Mouse (Mus musculus): Measurements from ENCODE around the gene Nrbp1.

The Nrbp1 gene

GRCm38 (mm10) chr5:31240637-31241521, at the start of gene Nrbp1, which contains the start of gene Gm9970:
TSS of gene Nrbp1 (plus strand) at chr5:31240864.
TSS of gene Gm9970 (minus strand) at chr5:31241232.
- DNase-seq (ENCODE audit: low read depth, low spot score) = peak; percentile 92

GRCm38 (mm10) chr5:31192045-31192938, 48.4 kb upstream of the Nrbp1 start:
- peak; percentile 46 for DNase-seq (ENCODE audit: low read depth, low spot score)

GRCm38 (mm10) chr5:31192939-31193630, 47.6 kb upstream of the Nrbp1 start, which contains the start of the genes Snx17 and Eif2b4:
TSS of gene Snx17 (plus strand) at chr5:31193227.
TSS of gene Eif2b4 (minus strand) at chr5:31193430.
- peak; percentile 96 for DNase-seq (ENCODE audit: low read depth, low spot score)

- no peak for DNase-seq (ENCODE audit: low read depth, low spot score)
Observed at GRCm38 (mm10) chr5:31193631-31194281, 46.9 kb upstream of the Nrbp1 start.

GRCm38 (mm10) chr5:31194486-31195485, 45.9 kb upstream of the Nrbp1 start:
- DNase-seq (ENCODE audit: low read depth, low spot score) = no peak

GRCm38 (mm10) chr5:31195671-31196070, 45.0 kb upstream of the Nrbp1 start:
- DNase-seq (ENCODE audit: low read depth, low spot score) = no peak

- DNase-seq (ENCODE audit: low read depth, low spot score) = no peak
Observed at GRCm38 (mm10) chr5:31196207-31196606, 44.5 kb upstream of the Nrbp1 start.

- no peak for DNase-seq (ENCODE audit: low read depth, low spot score)
Observed at GRCm38 (mm10) chr5:31197072-31197471, 43.6 kb upstream of the Nrbp1 start.

- DNase-seq (ENCODE audit: low read depth, low spot score) = no peak
Observed at GRCm38 (mm10) chr5:31198170-31198569, 42.5 kb upstream of the Nrbp1 start.

- no peak for DNase-seq (ENCODE audit: low read depth, low spot score)
Observed at GRCm38 (mm10) chr5:31198616-31199320, 41.9 kb upstream of the Nrbp1 start.

- no peak for DNase-seq (ENCODE audit: low read depth, low spot score)
Observed at GRCm38 (mm10) chr5:31199321-31199892, 41.3 kb upstream of the Nrbp1 start.

- no peak for DNase-seq (ENCODE audit: low read depth, low spot score)
Observed at GRCm38 (mm10) chr5:31199893-31200292, 40.8 kb upstream of the Nrbp1 start.

- DNase-seq (ENCODE audit: low read depth, low spot score) = no peak
Observed at GRCm38 (mm10) chr5:31200327-31200768, 40.3 kb upstream of the Nrbp1 start.

- no peak for DNase-seq (ENCODE audit: low read depth, low spot score)
Observed at GRCm38 (mm10) chr5:31201042-31201741, 39.5 kb upstream of the Nrbp1 start.

GRCm38 (mm10) chr5:31201742-31202590, 38.7 kb upstream of the Nrbp1 start, which contains the start of gene Zfp513:
TSS of gene Zfp513 (minus strand) at chr5:31202303.
- DNase-seq (ENCODE audit: low read depth, low spot score) = peak; percentile 93

GRCm38 (mm10) chr5:31202933-31203332, 37.7 kb upstream of the Nrbp1 start:
- DNase-seq (ENCODE audit: low read depth, low spot score) = no peak

- no peak for DNase-seq (ENCODE audit: low read depth, low spot score)
Observed at GRCm38 (mm10) chr5:31203866-31204265, 36.8 kb upstream of the Nrbp1 start.
